Mouse (Mus musculus): Measurements from ENCODE around the gene Dnase2b.

The Dnase2b gene

DNA sequence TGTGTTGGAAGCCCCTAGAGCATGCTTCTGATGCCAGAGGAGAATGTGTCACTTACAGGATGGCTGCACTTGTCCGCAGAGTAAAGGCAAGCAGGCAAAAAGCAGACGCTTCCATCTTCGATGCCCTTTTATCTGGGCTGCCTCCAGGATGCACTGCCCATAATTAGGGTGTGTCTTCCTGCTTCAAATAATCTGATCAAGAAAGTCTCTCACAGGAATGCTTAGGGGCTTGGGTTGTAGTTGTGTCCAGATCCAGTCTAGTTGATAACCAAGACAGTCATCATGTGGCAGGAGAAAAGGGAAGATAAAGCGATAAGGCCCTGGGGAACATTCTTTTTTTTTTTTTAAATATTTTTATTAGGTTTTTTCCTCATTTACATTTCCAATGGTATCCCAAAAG lies at the start of gene Dnase2b:
Gene Dnase2b (minus strand): TSS at position 101 of the 400 bp plus-strand sequence.
- in situ Hi-C loops (cut with MboI, MseI) = no loop called here

DNA sequence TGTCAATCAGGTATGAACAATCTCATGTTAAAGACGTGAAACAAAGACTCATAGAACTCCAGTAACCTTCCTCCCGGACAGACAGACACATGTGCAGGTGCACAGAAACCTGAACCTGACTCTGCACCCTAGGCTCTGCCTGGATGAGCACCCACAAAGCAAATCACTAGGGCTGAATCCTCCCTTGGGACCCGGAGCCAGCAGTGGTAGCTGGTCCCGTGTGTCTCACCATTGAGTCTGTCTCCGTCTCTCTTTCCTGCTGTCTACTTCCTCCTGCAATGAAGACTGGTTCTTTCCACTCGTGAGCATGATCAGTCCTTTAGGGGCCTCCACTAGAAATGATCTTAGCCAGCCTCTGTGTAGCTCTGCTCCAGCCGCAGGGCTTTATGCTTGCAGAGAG lies 46.5 kb upstream of the Dnase2b start:
- in situ Hi-C loops (cut with MboI, MseI) = no loop called here

DNA sequence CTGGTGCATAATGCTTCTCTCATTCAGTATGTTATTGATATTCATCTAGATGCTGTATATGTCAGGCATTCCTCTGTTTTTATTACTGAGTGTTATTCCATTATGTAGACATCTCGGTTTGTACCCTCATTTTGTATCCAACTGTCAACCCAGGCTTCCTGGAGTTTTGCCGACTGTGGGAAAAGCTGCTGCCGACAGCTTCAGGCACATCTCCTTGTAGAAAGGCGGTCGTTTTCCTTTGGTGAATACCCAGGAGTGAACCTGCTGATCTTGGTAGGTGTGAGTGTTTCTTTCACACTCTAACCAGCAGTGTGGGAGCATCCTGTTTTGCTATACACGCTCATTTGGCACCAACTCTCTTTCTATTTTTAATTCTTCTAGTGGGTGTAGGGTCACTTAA lies 45.6 kb upstream of the Dnase2b start:
- in situ Hi-C loops (cut with MboI, MseI) = no loop called here

DNA sequence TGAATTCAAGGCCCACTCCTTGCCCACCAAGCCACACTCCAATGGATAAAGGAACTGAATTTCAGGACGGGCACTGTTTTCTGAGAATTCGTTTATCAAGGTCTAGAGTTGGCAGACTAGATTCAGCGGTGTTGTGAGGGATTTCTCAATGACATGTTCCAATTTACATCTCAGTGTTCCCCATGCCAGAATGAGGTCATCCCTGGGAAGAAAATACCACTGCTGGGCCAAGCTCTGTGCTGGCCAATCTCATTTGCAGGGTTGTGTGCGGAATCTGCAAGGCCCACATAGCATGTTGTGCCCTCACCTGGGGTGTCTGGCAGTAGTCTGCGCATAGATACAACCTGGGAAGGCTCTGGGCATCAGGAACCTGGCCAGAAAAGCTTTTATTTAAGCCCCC lies 43.9 kb upstream of the Dnase2b start:
- in situ Hi-C loops (cut with MboI, MseI) = no loop called here

DNA sequence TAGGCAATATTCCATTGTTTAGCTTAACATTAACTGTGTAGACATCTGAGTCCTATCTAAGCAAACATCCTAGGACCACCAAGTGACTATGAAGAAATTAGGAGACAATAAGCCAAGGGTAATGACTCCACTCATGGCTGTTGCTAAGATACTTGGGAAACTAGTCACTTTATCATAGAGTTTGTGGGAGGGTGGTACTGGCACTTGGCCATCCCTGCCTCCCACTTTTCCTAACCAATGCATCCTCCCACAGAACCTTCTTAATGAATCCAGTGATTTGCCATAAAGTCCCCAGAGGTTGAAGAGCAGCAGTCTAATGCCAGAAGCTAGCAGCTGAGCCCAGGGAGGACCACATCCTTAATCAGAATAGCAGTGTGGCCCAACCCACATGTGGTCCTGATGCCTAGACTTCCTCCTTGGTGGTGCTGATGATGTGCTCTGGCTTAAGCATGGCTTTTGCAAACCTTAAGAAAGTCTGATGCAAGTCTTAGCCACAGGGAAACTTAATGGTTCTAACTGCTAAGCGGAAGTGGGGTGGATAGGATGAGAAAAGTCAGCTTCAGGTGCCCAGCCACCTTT lies 42.8 kb upstream of the Dnase2b start:
- in situ Hi-C loops (cut with MboI, MseI) = no loop called here

DNA sequence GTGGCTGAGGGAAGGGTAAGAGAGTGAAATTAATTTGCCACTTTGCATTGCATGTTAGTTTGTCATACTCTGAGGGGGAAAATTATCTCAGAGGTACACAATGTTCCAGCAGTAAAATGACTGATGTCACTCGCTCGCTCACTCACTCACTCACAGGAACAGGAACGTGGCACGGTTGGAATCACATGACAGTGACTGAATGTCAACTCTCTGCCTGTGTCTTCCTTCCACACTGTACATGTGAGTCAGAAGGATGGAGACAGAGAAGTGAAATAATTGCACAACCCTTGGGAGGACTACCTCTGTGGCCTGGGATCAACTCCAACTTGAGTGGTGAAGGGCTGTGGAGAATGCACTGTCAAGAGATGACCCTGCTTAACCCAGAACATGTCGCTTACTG lies 42.0 kb upstream of the Dnase2b start:
- in situ Hi-C loops (cut with MboI, MseI) = no loop called here

DNA sequence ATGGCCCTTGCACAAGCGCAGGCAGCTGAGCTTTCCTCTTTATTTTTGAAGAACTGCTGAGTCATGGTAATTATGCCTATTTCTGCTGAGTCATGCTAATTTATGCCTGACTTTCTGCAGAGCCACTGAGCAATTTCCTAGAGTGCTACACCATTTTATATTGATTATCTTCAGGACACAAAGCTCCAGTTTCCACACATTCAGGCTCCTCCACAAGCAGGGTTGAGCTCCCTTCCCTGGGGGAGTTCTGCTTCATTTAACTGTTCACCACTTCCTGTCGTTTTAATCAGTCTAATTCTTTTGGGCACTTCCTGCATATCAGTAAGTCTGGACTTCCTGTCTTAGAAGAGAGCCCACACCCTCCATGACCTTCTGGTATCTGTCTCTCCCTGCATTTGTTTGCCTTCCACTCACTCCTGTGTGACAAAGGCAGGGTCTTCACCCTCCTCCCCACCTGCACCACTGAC lies 39.7 kb upstream of the Dnase2b start:
- in situ Hi-C loops (cut with MboI, MseI) = no loop called here

DNA sequence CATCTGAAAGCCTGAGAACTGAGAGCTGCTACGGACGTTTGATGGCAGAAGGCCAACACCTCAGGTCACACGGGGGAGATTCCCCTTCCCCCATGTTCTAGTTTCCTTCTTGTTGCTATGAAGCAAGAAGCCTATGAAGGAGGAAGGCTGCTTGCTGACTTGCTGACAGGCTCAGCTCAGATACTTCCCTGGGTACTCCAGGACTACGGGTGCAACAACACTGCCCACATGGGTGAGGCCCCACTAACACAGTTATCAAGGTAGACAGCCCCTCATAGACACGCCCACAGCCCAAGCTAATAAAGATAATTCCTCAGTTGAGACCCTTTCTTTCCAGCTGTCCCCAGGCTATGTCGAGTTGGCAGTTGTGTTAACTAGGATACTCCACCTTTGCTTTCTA lies 38.3 kb upstream of the Dnase2b start:
- in situ Hi-C loops (cut with MboI, MseI) = no loop called here

DNA sequence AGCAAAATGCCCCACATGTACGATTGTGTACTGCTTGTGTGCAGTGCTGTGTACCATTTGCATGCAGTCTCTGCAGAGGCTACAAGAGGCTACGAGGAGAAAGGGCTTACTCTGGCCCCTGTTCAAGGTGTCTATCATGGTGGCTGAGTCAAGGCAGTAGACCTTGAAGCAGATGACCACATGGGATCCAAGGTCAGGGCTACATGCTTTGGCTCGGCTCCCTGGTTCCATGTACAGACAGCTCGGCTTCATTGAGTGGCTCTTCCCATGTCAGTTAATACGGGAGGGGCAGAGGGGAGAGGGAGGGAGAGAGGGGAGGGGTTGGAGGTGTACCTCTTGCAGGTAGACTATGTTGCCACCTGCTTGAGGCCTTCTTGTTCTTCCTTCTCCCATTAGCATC lies 37.0 kb upstream of the Dnase2b start:
- in situ Hi-C loops (cut with MboI, MseI) = no loop called here

DNA sequence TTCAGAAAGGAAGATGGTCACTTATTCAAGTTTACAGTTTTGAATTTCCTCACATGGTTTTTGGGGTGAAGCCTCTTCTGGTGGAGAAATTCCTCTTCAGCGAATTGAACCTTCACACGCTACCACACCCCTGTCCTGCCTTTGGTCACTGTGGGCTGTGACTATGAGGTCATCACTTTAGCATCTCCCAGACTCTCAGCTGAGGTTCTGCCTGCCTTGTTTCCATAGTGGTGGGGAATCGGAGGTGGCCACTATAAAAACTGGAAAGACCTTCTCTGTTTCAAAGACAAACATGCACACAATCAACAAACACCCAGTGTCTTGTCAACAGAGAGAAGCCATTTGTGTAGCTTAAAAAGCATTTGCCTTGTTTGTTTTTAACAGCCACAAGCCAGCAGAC lies 35.8 kb upstream of the Dnase2b start, which contains the start of gene 4930503B20Rik:
Gene 4930503B20Rik (minus strand): TSS at position 101 of the 400 bp plus-strand sequence.
- in situ Hi-C loops (cut with MboI, MseI) = no loop called here

DNA sequence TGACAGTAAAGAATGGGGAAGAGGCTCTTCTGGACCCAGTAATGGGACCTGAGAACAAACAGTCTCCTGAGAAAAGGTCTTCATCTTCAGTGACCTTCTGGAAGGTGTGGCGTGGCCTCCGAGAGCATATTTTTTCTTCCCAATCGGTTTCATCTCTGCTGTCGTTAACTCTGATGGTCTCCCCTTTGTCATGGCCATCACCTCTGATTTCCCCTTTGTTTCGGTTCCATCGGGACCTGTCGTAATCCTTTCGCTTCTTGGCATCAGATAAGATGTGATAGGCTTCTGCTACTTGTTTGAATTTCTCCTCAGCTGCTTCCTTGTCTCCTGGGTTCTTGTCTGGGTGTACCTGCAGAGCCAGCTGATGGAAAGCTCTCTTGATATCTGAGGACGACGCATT lies 35.3 kb upstream of the Dnase2b start:
- in situ Hi-C loops (cut with MboI, MseI) = no loop called here

DNA sequence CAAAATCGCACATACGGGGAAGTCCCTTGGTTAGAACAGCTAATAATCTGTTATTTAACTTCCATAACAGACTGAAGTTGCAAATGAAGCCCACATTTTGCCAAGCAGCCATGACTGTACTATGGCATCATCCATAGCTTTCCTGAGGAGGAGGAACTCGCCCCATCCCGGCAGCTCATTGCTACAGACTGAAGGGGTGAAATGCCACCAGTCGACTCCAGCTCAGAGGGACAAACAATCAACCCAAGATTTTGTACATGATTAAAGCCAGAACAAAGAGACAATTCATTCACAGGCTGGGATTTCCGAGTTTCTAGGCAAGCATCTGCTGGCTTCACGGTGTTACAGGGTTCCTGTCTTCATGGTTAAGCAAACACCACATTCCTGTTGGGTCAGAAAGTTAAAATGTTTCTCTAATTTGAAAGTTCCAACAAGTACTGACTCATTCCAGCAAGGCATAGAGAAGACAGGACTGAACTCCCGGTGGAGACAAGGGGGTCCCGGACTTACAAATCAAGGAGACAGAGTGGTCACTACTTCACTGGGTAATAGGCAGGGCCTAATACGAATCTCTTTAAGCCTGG lies 34.0 kb upstream of the Dnase2b start:
- in situ Hi-C loops (cut with MboI, MseI) = no loop called here

DNA sequence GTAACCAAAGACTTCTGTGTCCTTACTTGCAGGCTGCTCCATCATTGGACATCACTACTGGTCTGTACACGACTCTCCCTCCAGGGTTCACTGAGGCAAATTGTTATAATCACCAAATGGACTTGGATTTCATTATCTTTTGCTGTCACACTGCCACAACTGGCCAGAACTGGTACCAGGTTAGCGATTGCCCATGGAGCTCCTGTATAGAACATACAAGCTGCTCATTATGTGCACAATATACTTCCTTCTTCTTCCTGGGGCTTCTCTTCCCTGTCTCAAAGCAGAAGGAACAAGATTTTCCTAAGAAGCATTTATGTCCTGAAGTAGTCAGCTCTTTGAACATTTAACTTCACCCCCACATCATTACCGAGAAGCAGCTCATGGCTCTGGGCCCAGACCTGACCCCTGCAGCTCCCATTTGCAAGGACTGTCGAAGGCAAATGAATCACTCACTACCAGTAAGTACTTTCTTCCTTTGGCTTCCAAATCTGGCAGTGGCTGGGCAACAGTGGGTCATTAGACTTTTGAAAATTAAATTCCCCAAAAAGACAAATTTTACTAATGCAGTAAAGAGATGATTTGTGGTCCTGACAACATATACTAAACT lies 26.5 kb upstream of the Dnase2b start:
- in situ Hi-C loops (cut with MboI, MseI) = no loop called here

DNA sequence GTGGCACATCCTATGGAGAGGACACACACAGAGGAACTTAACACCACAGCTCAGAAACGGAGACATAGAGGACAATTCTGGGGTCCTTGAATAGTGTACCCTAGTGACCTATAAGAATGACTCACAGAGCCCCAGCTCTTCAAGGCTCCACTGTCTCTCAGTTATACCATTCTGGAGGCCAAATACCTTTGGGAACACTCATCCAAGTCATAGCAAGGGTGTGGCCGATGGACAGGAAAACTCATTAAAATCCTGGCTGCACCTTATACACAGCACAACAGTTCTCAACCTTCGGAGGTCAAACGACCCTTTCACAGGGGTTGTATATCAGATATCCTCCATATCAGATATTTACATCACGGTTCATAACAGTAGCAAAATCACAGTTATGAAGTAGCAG lies 17.1 kb upstream of the Dnase2b start:
- in situ Hi-C loops (cut with MboI, MseI) = no loop called here

DNA sequence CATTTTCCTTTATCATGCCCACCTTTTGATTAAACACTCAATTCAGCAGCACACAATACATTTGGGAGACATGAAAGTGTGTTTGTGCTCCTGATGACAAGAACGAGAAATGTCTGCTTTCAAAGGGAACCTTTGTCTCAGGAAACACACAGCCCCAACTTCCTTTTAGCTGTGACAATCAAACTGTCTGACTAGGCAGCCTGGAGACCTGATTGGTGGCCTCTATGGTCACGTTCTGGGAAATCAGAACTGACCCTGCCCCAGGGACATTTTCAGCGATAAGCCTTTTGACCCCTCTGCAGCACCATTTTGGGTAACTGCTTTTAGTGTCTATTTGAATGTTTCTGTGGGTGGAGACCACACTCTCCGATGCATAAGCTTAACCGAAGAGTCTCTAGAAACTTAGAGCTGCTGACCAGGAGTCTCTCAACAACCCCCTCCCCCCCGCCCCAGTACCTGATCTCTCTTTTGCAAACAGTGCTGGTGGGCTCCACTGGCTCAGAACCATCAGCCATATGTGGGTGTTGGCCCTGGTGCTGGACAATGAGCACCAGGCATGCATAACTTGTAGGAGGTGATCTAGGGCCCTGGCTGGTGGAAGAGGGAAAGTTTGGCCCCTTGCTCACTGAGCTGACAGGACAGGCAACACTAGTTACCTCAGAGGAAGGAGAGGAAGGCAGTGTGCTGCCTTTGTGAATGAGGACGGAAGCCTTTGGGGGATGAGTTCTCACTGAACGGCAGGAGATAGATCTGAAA lies 13.0 kb upstream of the Dnase2b start:
- in situ Hi-C loops (cut with MboI, MseI) = loop anchor here (5.0 kb wide), 1 partner anchor 51 kb away; no protein-coding TSS in a partner anchor

DNA sequence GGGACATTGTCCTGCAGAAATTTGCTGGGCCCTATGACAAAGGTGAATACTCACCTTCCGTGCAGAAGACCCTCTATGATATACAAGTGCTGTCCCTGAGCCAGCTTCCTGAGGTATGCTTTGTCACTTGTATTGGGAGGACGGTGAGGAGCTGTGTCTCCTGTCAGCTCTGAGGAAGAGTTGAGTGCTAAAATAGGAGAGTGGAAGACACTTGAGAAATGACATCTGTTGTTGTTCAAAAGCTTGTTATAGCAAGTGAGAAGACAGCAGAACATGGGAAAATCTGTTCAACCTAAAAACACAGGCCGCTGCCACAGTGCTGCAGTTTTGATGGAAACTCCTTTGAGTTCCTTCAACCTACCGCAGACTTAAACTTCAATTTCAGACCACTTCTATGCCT lies 10.4 kb upstream of the Dnase2b start:
- in situ Hi-C loops (cut with MboI, MseI) = loop anchor here (5.0 kb wide), 1 partner anchor 48 kb away; no protein-coding TSS in a partner anchor

DNA sequence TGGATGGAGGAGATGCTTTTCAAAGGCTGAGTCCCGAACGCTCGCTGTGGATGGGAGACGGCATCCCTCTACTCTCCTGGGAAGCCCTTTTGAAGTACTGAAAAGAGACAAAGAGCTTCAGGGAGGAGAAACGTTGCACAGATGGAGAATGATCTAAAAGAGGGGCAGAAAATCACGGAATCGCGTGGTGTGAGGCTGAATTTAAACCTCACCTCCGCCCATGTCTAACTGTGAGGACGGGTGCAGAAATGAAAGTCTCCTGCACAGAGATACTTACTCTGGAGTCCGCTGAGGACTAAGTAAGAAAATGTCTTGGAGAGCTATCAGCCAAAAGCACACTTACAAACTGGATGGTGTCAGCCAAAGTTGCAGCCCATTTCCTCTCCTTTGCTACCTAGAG lies 6.6 kb upstream of the Dnase2b start:
- in situ Hi-C loops (cut with MboI, MseI) = no loop called here

DNA sequence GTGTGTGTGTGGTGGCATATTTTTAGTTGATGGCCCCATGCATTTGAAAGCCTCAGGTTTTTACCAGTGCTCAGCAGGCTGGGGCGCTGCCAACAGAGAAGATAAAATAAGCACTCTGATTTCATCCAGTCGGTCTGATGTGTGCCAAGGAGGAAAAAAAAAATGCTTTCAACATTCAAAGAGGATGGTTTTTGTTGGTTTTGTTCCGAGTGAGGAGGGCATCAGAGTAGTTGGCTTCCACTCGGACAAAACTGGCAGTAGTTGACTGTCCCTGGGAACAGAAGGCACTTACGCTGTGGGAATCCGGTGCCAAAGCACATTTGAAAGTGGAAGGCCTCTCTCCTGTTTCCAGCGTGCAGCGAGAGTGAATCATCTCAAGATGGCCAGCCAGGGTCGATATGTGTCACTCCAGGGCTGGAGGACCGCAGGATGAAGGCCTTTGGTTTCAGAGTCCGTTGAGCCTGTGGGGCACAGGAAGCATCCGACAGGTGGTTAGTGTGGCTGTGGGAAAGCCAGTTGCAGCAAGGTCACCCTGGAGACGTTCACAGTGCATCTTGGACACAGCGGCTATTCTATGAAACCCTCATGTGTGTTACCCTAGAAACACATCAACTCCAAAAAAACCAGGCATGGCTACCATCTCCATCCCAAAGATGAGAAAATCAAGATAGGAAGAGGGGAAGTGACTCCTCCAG lies 5.3 kb upstream of the Dnase2b start:
- in situ Hi-C loops (cut with MboI, MseI) = no loop called here

DNA sequence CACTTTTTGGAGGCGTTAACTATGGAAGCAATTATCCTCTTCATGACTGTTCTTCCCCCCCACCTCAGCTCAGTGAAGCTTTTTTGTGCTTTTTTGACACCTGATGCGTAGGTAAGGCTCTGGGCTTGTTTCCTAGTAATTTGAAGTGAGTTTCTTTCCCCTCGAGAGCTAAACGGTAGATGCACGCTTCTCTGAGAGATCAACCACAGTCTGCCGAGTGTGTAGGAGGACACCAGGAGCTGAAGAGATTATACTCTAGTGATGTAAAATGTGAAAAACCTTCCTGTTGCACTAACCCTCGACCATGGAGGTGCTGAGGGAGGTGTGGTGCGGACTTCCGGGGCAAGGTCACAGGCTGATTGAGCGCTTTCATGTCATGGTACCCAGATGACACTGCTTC lies 4.7 kb upstream of the Dnase2b start:
- in situ Hi-C loops (cut with MboI, MseI) = no loop called here

DNA sequence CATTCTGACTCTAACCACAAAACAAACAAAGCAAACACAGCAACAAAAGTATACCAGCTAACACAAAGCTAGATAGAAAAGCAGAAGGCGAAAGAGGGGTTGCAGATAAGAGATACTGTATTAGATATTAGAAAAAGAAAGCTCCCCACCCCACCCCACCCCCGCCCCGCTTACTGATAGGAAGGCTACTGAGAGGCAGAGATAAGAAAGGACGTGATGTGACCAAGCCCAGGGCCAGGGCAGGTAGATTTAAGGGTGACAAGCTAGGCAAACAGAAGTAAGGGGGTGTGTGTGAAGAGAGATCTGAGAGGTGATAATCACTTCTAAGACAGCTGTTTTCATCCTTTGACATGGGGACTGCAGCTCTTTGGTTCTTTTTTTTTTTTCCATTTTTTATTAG lies 3.0 kb upstream of the Dnase2b start:
- in situ Hi-C loops (cut with MboI, MseI) = no loop called here

DNA sequence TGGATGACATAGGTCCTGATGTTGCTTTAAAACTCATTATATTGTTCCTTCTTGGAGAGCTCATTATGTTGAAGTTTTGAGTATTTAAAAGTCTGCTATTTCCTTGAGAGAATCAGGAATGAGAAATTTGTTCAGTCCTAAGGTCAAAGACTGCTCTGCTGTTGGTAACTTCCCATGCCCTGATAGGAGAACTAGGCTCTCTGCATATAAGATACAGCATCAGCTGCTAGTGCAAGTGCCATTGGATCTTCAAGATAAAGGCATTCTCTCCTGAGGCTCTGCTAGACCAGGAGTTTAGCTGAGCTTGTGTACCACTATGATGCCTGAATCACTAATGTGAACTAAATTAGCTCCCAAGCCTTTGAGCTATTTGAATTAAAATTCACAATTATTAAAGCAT lies 2.5 kb upstream of the Dnase2b start:
- in situ Hi-C loops (cut with MboI, MseI) = no loop called here

Data from regulatory T cell (primary cell).